Mouse (Mus musculus) lung, embryonic 15.5 days (tissue): ENCODE measurements around the gene Olfr1348. TPM values are rescaled to one million over a fixed set of nuclear protein-coding genes. Genes with fewer than 3 reads are reported as not detected.

Source experiments
- polyA plus RNA-seq: library from polyadenylated mRNA; unstranded; fragments of >200 nt; fragmentation: Nextera tagmentation; extraction: Ambion mirVana; gene quantifications from 2 replicates; pipeline ENCODE4 v1.2.1, GENCODE M21; 2015

Olfr1348 gene
- polyA plus RNA-seq, 1 experiment from 2014 or later, result not detected

Other genes with a start within 250 kb of the Olfr1348 start
- 5.6 and 7.1 TPM in 2 replicates for gene Zfp667, start 222.2 kb downstream of the Olfr1348 start, polyA plus RNA-seq
- gene Zfp583, start 177.5 kb downstream of the Olfr1348 start, polyA plus RNA-seq, result 5.6 and 7.3 TPM in 2 replicates
- 1.5 and 1.6 TPM in 2 replicates for gene Gm3854, start 165.0 kb downstream of the Olfr1348 start, polyA plus RNA-seq
- gene Zfp78, start 145.5 kb downstream of the Olfr1348 start, polyA plus RNA-seq, result 3.4 TPM in 2 replicates
- gene Zfp28, start 125.5 kb downstream of the Olfr1348 start, polyA plus RNA-seq, result 9.4 and 9.6 TPM in 2 replicates
- gene Smim17, start 110.0 kb downstream of the Olfr1348 start, polyA plus RNA-seq, result 0.20 TPM in 1 of 2 replicates, not detected in the other
- 0.04 TPM in 2 replicates for gene Gm20715, start 98.5 kb downstream of the Olfr1348 start, polyA plus RNA-seq
- not detected in 2 replicates for gene Olfr1344, start 70.1 kb downstream of the Olfr1348 start, polyA plus RNA-seq
- not detected in 2 replicates for gene Olfr1336, start 52.6 kb downstream of the Olfr1348 start, polyA plus RNA-seq
- not detected in 2 replicates for gene Olfr1346, start 41.6 kb downstream of the Olfr1348 start, polyA plus RNA-seq
- not detected in 2 replicates for gene Olfr5, start 21.8 kb downstream of the Olfr1348 start, polyA plus RNA-seq
- gene Olfr1347, start 9.0 kb downstream of the Olfr1348 start, polyA plus RNA-seq, result not detected in 2 replicates
- gene Olfr1349, start 14.2 kb upstream of the Olfr1348 start, polyA plus RNA-seq, result not detected in 2 replicates
- gene Olfr1350, start 56.1 kb upstream of the Olfr1348 start, polyA plus RNA-seq, result not detected in 2 replicates
- gene Zim1, start 187.7 kb upstream of the Olfr1348 start, polyA plus RNA-seq, result 1.2 and 2.9 TPM in 2 replicates
- gene Peg3, start 221.7 kb upstream of the Olfr1348 start, polyA plus RNA-seq, result 117 and 127 TPM in 2 replicates
- gene Usp29, start 221.8 kb upstream of the Olfr1348 start, polyA plus RNA-seq, result 3.7 and 4.4 TPM in 2 replicates